Mouse (Mus musculus): ENCODE data around the gene Tunar.

Tunar gene

DNA sequence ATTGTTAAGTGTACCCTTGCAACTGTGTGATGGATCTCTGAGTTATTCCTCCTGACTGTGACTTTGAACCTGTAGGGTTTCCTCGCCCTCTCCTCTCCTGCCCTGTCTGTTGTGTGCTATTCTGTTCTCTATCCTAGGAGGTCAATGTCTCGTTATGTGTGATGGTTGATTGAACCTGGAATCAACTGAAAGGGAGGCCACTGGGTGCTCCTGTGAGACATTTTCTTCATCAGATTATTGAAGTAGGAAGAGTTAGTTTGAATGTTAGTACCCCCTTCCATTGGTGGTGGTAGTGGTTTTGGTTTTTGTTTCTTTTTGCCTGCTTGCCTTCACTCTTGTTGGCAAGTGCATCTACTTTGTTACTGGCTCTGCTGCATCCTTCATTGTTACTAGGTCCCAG, at the start of gene Tunar:
Gene Tunar (plus strand): TSS at position 301 of the 400 bp plus-strand sequence.
- no peaks in the 10 kb centered on the region for H3K36me3 ChIP-seq (ENCODE audit: insufficient read depth, low read length)
- no peak for TF ChIP-seq NANOG (IDR thresholded peaks at IDR 0.05; ENCODE audit: borderline replicate concordance, low read length)
- no peak for TF ChIP-seq CTCF (conservative IDR thresholded peaks at IDR 0.05; ENCODE audit: low read length)
- no peak for TF ChIP-seq POU5F1 (IDR thresholded peaks at IDR 0.05; ENCODE audit: borderline replicate concordance, low read length)
- no peak within 1 kb of the TSS for H3K4me3 ChIP-seq (replicated peaks; ENCODE audit: low read length)
- H3K4me1 ChIP-seq (replicated peaks; ENCODE audit: low read depth, low read length) = peaks cover 31% of the 10 kb centered on the region
- H3K27me3 ChIP-seq (ENCODE audit: insufficient read depth, low read length) = peaks cover 35% of the 10 kb centered on the region
- H3K9me3 ChIP-seq (ENCODE audit: low read length) = no peaks in the 10 kb centered on the region

DNA sequence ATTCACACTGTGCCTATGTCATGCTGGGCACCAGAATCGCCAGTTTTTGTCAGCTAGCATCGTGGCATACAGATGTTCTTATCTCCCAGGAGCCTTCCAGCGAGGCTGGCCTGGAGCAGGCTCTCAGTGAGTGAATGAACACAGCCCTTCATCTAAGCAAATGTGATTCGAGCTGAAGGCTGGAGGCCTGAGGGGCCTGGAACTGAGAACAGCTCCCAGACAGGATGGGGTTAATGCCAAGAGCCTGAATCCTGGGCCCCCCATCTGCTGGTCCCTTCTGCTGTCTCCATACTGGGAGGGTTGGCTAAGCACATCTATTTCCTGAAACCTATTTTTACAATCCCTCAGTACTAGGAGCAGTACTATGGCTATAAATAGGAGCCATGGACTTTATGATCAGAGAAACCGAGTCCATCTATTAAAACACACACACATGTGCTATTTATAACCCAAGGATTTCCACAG, 21.1 kb upstream of the Tunar start:
- Histone ChIP-seq H3K36me3 (ENCODE audit: insufficient read depth, low read length) (no peaks in the 10 kb centered on the region), H3K9me3 (ENCODE audit: low read length) (peaks cover 60% of the 10 kb centered on the region), H3K27me3 (ENCODE audit: insufficient read depth, low read length) (no peaks in the 10 kb centered on the region), H3K4me1 (replicated peaks; ENCODE audit: low read depth, low read length) (peaks cover 5% of the 10 kb centered on the region; the same call in 1 of the 2 replicates), H3K4me3 (replicated peaks; ENCODE audit: low read length) (no peak overlapping the region)
- TF ChIP-seq NANOG (IDR thresholded peaks at IDR 0.05; ENCODE audit: borderline replicate concordance, low read length) (no peak), CTCF (conservative IDR thresholded peaks at IDR 0.05; ENCODE audit: low read length) (no peak), POU5F1 (IDR thresholded peaks at IDR 0.05; ENCODE audit: borderline replicate concordance, low read length) (no peak)

DNA sequence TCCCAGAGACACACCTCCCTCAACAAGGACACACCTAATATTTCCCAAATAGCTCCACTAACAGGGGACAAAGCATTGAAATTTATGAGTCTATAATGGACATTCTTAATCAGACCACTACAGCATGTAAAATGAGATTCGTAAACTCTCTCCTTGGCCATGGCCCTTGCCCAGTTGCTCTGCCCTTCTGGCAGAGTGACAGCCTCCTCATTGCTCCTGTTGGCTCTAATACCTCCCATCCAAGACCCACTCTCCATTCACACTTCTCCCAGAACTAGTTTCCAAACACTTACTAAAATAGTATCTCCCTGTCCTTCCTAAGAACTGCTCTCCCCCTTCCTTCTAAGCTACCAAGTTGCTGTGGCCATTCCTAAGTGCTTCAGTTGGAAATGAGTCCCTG, 19.3 kb upstream of the Tunar start:
- TF ChIP-seq CTCF (conservative IDR thresholded peaks at IDR 0.05; ENCODE audit: low read length) (no peak), NANOG (IDR thresholded peaks at IDR 0.05; ENCODE audit: borderline replicate concordance, low read length) (no peak)

DNA sequence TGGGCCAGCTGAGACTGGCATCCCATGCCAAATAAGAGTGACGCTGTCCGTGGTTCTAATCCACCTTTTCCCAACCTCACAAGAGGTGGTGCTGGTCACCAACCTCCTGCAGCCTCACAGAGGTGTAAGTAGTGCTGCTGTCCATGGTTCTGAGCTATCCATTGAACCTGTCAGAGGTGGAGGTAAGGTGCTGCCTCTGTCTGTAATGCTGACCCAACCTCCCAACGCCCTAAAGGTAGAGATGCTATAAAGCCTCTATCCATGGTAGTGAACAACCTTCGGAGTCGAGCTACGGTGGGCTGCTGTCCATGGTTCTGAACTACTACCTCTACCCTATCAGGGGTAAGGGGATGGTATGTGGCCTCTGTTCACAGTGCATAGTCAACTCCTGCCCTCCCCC, 11.5 kb upstream of the Tunar start:
- 0 out of 2 replicates have a peak, but pooled peaks cover under 1% of the 10 kb centered on the region for H3K4me1 ChIP-seq (replicated peaks; ENCODE audit: low read depth, low read length)
- no peak overlapping the region for H3K4me3 ChIP-seq (replicated peaks; ENCODE audit: low read length)
- no peaks in the 10 kb centered on the region for H3K36me3 ChIP-seq (ENCODE audit: insufficient read depth, low read length)
- peaks cover 4% of the 10 kb centered on the region; the same call in 1 of the 2 replicates for H3K9me3 ChIP-seq (ENCODE audit: low read length)
- no peaks in the 10 kb centered on the region; the same call in 1 of the 2 replicates for H3K27me3 ChIP-seq (ENCODE audit: insufficient read depth, low read length)
- no peak for TF ChIP-seq CTCF (conservative IDR thresholded peaks at IDR 0.05; ENCODE audit: low read length)
- no peak for TF ChIP-seq NANOG (IDR thresholded peaks at IDR 0.05; ENCODE audit: borderline replicate concordance, low read length)
- TF ChIP-seq POU5F1 (IDR thresholded peaks at IDR 0.05; ENCODE audit: borderline replicate concordance, low read length) = no peak

More for the DNA sequence above, 19.3 kb upstream of the Tunar start:
- Histone ChIP-seq H3K36me3 (ENCODE audit: insufficient read depth, low read length) (no peaks in the 10 kb centered on the region), H3K4me1 (replicated peaks; ENCODE audit: low read depth, low read length) (peaks cover 5% of the 10 kb centered on the region; the same call in 1 of the 2 replicates), H3K27me3 (ENCODE audit: insufficient read depth, low read length) (no peaks in the 10 kb centered on the region; the same call in 1 of the 2 replicates), H3K9me3 (ENCODE audit: low read length) (peaks cover 43% of the 10 kb centered on the region), H3K4me3 (replicated peaks; ENCODE audit: low read length) (no peak overlapping the region)

DNA sequence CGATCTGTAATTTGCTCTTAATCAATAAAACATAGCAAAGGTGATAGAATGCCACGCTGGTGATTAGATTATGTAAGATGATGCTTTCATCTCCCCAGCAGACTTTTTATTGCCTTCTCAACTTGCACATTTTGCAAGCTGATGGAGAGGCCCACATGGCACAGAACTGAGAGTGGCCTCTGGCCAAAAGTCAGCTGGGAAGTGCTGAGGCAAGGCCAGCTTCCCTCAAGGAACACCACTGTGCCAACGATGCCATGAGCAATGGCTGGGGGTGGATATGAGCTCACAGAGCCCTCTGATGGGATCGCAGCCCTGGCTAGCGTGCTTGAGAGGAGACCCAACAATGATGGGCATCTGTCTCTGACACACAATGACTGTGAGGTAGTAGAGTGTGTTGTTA, 6.6 kb upstream of the Tunar start:
- Histone ChIP-seq H3K4me1 (replicated peaks; ENCODE audit: low read depth, low read length) (peaks cover 10% of the 10 kb centered on the region), H3K27me3 (ENCODE audit: insufficient read depth, low read length) (peaks cover 3% of the 10 kb centered on the region; the same call in 1 of the 2 replicates), H3K4me3 (replicated peaks; ENCODE audit: low read length) (no peak overlapping the region), H3K9me3 (ENCODE audit: low read length) (no peaks in the 10 kb centered on the region), H3K36me3 (ENCODE audit: insufficient read depth, low read length) (no peaks in the 10 kb centered on the region)
- no peak for TF ChIP-seq POU5F1 (IDR thresholded peaks at IDR 0.05; ENCODE audit: borderline replicate concordance, low read length)
- no peak for TF ChIP-seq NANOG (IDR thresholded peaks at IDR 0.05; ENCODE audit: borderline replicate concordance, low read length)
- TF ChIP-seq CTCF (conservative IDR thresholded peaks at IDR 0.05; ENCODE audit: low read length) = no peak

DNA sequence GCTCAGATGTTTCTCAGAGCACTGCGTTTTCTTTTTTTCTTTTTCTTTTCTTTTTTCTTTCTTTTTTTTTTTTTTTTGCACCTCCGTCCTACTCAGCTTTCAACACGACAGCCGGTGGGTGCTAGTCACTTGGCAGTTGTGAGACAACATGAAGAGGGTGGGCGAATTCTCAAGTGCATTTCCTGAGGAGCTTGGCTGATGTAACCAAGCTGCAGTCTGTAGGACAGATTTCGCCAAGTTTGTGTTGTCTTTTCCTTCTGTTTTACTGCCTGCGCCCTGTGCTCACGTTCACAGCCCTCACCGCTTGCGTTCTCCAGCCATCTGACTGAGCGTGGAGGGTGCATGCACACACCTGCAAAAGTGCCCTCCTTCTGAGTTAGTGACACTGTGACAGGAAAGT, 5.3 kb upstream of the Tunar start:
- Histone ChIP-seq H3K4me3 (replicated peaks; ENCODE audit: low read length) (no peak overlapping the region), H3K4me1 (replicated peaks; ENCODE audit: low read depth, low read length) (peaks cover 15% of the 10 kb centered on the region), H3K27me3 (ENCODE audit: insufficient read depth, low read length) (peaks cover 3% of the 10 kb centered on the region; the same call in 1 of the 2 replicates)

DNA sequence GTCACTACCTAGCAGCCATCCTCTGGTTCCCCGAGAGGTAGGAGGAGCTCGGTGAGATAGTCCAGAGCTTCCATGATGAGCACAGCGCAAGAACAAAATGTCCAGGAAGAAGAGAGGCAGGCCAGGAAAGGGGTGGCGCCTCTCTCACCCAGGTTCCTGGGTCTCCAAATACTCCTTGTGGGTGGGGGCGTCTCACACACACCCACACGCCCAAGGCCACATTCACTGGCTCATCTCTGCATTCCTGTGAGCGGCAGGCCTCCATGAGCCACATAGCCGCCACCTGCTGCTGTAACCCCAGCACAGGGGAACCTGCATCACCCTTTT, 2.4 kb downstream of the Tunar start:
- no peaks in the 10 kb centered on the region for H3K9me3 ChIP-seq (ENCODE audit: low read length)
- TF ChIP-seq CTCF (conservative IDR thresholded peaks at IDR 0.05; ENCODE audit: low read length) = no peak
- no peak for TF ChIP-seq POU5F1 (IDR thresholded peaks at IDR 0.05; ENCODE audit: borderline replicate concordance, low read length)
- TF ChIP-seq NANOG (IDR thresholded peaks at IDR 0.05; ENCODE audit: borderline replicate concordance, low read length) = no peak
- peaks cover 51% of the 10 kb centered on the region for H3K27me3 ChIP-seq (ENCODE audit: insufficient read depth, low read length)
- peaks cover 39% of the 10 kb centered on the region for H3K4me1 ChIP-seq (replicated peaks; ENCODE audit: low read depth, low read length)
- no peaks in the 10 kb centered on the region for H3K36me3 ChIP-seq (ENCODE audit: insufficient read depth, low read length)
- H3K4me3 ChIP-seq (replicated peaks; ENCODE audit: low read length) = peak overlapping the region; percentile 90

More for the DNA sequence above, 5.3 kb upstream of the Tunar start:
- Histone ChIP-seq H3K9me3 (ENCODE audit: low read length) (no peaks in the 10 kb centered on the region), H3K36me3 (ENCODE audit: insufficient read depth, low read length) (no peaks in the 10 kb centered on the region)
- TF ChIP-seq CTCF (conservative IDR thresholded peaks at IDR 0.05; ENCODE audit: low read length) (no peak), NANOG (IDR thresholded peaks at IDR 0.05; ENCODE audit: borderline replicate concordance, low read length) (no peak), POU5F1 (IDR thresholded peaks at IDR 0.05; ENCODE audit: borderline replicate concordance, low read length) (no peak)

DNA sequence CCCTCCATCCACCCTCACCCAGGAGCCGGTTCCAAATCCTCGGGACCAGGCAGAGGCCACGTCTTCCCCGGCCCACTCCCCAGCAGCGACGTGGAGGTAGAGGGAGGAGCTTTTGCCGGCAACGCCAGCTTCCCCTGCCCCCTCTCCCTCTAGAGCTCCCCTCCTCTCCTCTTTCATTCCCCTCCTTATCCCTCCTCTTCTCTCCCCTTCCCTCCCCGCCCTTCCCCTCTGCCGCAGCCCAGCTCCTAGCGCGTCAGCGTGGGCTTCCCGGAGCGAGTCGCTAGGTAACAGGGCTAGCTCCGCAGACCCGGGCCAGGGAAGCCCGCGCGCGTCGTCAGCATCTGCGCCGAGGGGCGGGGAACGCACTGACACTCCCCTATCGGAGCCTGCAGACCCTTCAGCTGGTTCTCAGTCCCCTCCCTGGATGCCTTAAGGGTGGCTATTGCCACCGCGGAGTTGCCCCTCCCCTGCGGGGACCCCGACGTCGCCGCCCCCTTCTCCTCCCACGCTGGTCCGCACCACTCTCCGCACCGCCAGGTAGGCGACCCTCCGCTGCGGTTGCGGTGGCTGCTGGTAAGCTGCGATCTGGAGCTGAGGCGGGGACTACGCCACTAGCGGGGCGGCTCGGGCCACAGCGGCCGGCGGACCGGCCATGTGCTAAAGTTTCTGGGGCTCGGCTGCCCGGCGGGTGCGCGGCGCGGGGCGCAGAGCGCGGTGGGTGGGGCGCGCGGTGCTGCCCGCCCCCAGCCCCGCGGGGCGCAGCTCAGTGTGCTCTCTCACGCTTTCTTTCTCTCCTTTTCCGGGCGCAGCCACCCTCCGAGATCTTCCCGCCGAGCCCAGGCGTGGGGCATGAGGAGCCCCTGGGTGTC, 3.0 kb downstream of the Tunar start:
- H3K27me3 ChIP-seq (ENCODE audit: insufficient read depth, low read length) = peaks cover 51% of the 10 kb centered on the region
- no peaks in the 10 kb centered on the region for H3K9me3 ChIP-seq (ENCODE audit: low read length)
- H3K4me3 ChIP-seq (replicated peaks; ENCODE audit: low read length) = peak overlapping the region; percentile 90
- TF ChIP-seq NANOG (IDR thresholded peaks at IDR 0.05; ENCODE audit: borderline replicate concordance, low read length) (no peak), CTCF (conservative IDR thresholded peaks at IDR 0.05; ENCODE audit: low read length) (no peak), POU5F1 (IDR thresholded peaks at IDR 0.05; ENCODE audit: borderline replicate concordance, low read length) (no peak)
- H3K4me1 ChIP-seq (replicated peaks; ENCODE audit: low read depth, low read length) = peaks cover 39% of the 10 kb centered on the region
- H3K36me3 ChIP-seq (ENCODE audit: insufficient read depth, low read length) = no peaks in the 10 kb centered on the region
